Mouse (Mus musculus): Measurements from ENCODE around the gene Slc7a6os. TPM values are rescaled to one million over a fixed set of nuclear protein-coding genes. Genes with fewer than 3 reads are reported as not detected.

The Slc7a6os gene
- polyA plus RNA-seq, 1 experiment from 2014 or later: 46.2 TPM

DNA sequence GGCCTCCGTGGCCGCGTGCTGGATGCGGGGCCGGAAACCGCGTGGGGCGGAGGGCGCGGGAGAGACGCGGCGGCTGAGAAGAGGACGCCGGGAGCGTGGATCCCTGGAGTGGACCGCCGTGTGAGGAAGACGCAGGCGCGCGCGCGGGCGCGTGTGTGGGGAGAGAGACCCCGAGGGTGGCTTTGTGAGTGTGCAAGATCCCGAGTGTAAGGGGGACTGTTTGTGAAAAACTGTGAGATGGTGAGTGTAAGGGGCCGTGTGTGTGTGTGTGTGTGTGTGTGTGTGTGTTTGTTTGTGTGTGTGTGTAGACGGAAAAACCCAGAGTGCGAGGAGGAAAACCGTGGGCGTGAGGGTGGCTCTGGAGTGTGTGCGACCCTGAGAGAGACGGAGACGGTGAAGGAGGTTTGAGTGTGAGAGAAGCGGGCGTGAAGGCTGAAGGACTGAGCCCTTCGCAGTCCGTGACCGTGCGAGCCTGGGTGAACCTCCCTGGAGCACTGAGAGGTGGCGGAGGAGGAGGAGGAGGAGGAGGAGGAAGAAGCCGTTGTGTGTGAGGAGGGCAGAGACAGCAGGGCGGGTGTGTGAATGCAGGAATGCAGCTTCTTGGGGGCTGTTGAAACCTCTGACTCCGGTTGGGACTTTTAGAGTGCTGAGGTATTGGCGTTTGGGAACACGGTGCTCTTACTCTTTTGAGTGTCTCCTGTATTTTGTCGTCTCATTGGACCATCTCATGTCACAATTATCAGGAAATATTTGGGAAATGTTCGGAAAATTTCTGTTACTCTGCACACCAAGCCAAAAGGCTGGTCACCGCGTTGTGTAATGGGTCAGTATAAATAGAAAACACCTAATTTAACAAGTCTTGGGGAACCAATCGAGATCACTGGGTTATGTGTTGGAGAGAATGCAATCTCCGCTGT lies 41.5 kb downstream of the Slc7a6os start:
- H3K27me3 ChIP-seq (ENCODE audit: control insufficient read depth, insufficient read depth, low read length): no peaks in the 10 kb centered on the region
- peak overlapping the region; percentile 81 for H3K27ac ChIP-seq (ENCODE audit: low read depth, low read length)
- H3K9me3 ChIP-seq (ENCODE audit: control insufficient read depth, low read length): no peaks in the 10 kb centered on the region
- H3K4me3 ChIP-seq (ENCODE audit: low read depth, low read length): peak overlapping the region; percentile 87
- ATAC-seq (ENCODE audit: low FRiP score) (peak; percentile 79), DNase-seq (ENCODE audit: low spot score) (peak; percentile 78)
- H3K4me2 ChIP-seq (replicated peaks; ENCODE audit: low read depth, low read length): peak overlapping the region; percentile 86
- WGBS: 2% methylated on average over 53 of the region's 54 CpGs
- peaks cover 3% of the 10 kb centered on the region; the same call in 1 of the 2 replicates for H3K4me1 ChIP-seq (replicated peaks; ENCODE audit: control insufficient read depth, insufficient read depth, low read length)
- peak overlapping the region; percentile 95 for H3K9ac ChIP-seq (ENCODE audit: low read depth, low read length)
- no peaks in the 10 kb centered on the region for H3K36me3 ChIP-seq (ENCODE audit: control insufficient read depth, insufficient read depth, low read length)

DNA sequence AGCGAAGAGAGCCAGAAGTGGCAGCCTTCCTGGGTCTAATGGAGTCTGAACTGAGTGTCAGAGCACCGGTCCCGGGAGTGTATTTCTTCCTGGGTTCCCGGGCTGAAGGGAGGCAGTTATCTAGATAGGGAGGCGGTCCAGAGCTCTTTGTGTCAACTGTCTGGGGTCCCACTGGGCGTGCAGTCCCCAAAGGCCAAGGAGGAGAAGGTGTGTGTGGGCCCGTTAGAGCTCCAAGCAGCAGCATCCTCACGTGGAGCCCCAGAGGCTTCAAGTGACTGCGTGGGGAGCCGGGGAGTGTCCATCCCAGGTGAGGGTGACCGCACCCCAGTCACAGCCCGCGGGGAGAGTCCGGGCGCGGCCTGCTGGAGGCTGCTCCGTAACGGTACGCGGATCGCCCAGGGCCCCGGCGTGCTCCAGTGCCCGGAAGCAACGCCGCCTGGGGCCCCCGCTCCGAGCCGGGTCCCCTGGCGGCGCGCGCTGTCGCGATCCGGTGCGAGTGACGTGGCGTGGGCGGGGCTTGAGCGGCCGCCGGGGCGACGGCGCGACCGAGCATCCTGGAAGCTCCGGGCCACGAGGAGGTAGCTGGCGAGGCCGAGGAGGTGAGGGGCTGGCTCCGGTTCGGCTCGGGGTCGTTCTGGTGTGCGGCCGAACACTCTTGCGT lies 42.2 kb downstream of the Slc7a6os start, which contains the start of gene Slc7a6:
TSS of gene Slc7a6 (plus strand) at position 502 of the 661 bp plus-strand sequence.
- peak; percentile 90 for ATAC-seq (ENCODE audit: low FRiP score)
- H3K4me1 ChIP-seq (replicated peaks; ENCODE audit: control insufficient read depth, insufficient read depth, low read length): peaks cover 3% of the 10 kb centered on the region; the same call in 1 of the 2 replicates
- H3K9me3 ChIP-seq (ENCODE audit: control insufficient read depth, low read length): no peaks in the 10 kb centered on the region
- peak within 1 kb of the TSS; percentile 86 for H3K4me2 ChIP-seq (replicated peaks; ENCODE audit: low read depth, low read length)
- H3K4me3 ChIP-seq (ENCODE audit: low read depth, low read length): peak within 1 kb of the TSS; percentile 87
- WGBS: under 1% methylated on average over 59 of the region's 59 CpGs
- no peaks in the 10 kb centered on the region for H3K27me3 ChIP-seq (ENCODE audit: control insufficient read depth, insufficient read depth, low read length)
- no peaks in the 10 kb centered on the region for H3K36me3 ChIP-seq (ENCODE audit: control insufficient read depth, insufficient read depth, low read length)
- DNase-seq (ENCODE audit: low spot score): peak; percentile 90
- peak within 1 kb of the TSS; percentile 81 for H3K27ac ChIP-seq (ENCODE audit: low read depth, low read length)
- peak within 1 kb of the TSS; percentile 95 for H3K9ac ChIP-seq (ENCODE audit: low read depth, low read length)

- Histone ChIP-seq H3K9me3 (ENCODE audit: control insufficient read depth, low read length) (no peaks in the 10 kb centered on the region), H3K4me1 (replicated peaks; ENCODE audit: control insufficient read depth, insufficient read depth, low read length) (peaks cover 3% of the 10 kb centered on the region; the same call in 1 of the 2 replicates), H3K27ac (ENCODE audit: low read depth, low read length) (no peak overlapping the region), H3K4me3 (ENCODE audit: low read depth, low read length) (no peak overlapping the region), H3K36me3 (ENCODE audit: control insufficient read depth, insufficient read depth, low read length) (no peaks in the 10 kb centered on the region), H3K27me3 (ENCODE audit: control insufficient read depth, insufficient read depth, low read length) (no peaks in the 10 kb centered on the region), H3K9ac (ENCODE audit: low read depth, low read length) (no peak overlapping the region), H3K4me2 (replicated peaks; ENCODE audit: low read depth, low read length) (no peak overlapping the region)
- WGBS: 52% methylated on average over 4 of the region's 4 CpGs
- no peak for ATAC-seq (ENCODE audit: low FRiP score)
- peak; percentile 81 for DNase-seq (ENCODE audit: low spot score)
Measured at GRCm38 (mm10) chr8:106165460-106165859, 45.3 kb downstream of the Slc7a6os start.

- DNase-seq (ENCODE audit: low spot score): no peak
- no peaks in the 10 kb centered on the region for H3K36me3 ChIP-seq (ENCODE audit: control insufficient read depth, insufficient read depth, low read length)
Measured at GRCm38 (mm10) chr8:106163251-106163650, 47.5 kb downstream of the Slc7a6os start.

DNA sequence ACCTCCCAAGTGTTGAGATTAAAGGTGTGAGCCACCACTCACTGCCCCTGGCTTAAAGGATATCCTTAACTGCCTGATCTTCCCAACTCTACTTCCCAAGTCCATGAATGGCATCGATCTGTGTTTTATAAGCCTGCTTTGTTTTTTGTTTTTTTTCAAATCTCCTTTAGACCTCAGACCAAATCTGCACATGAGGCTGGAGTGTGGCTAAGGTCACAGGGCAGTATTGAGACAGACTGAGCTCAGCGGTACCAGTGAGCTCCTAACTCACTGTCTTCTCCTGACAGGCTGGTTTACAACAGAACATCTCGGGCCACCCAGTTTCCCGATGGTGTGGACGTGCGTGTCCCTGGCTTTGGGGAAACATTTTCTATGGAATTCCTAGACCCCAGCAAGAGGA lies 50.9 kb downstream of the Slc7a6os start:
- WGBS: 86% methylated on average over 6 of the region's 6 CpGs
- ATAC-seq (ENCODE audit: low FRiP score) (no peak), DNase-seq (ENCODE audit: low spot score) (no peak)
- H3K4me3 ChIP-seq (ENCODE audit: low read depth, low read length): no peak overlapping the region
- no peak overlapping the region for H3K27ac ChIP-seq (ENCODE audit: low read depth, low read length)
- no peaks in the 10 kb centered on the region for H3K36me3 ChIP-seq (ENCODE audit: control insufficient read depth, insufficient read depth, low read length)
- no peak overlapping the region for H3K9ac ChIP-seq (ENCODE audit: low read depth, low read length)
- no peaks in the 10 kb centered on the region for H3K4me1 ChIP-seq (replicated peaks; ENCODE audit: control insufficient read depth, insufficient read depth, low read length)
- no peaks in the 10 kb centered on the region for H3K27me3 ChIP-seq (ENCODE audit: control insufficient read depth, insufficient read depth, low read length)
- H3K9me3 ChIP-seq (ENCODE audit: control insufficient read depth, low read length): no peaks in the 10 kb centered on the region
- no peak overlapping the region for H3K4me2 ChIP-seq (replicated peaks; ENCODE audit: low read depth, low read length)

More at GRCm38 (mm10) chr8:106163251-106163650, 47.5 kb downstream of the Slc7a6os start:
- no peaks in the 10 kb centered on the region for H3K27me3 ChIP-seq (ENCODE audit: control insufficient read depth, insufficient read depth, low read length)
- no peaks in the 10 kb centered on the region for H3K9me3 ChIP-seq (ENCODE audit: control insufficient read depth, low read length)
- H3K4me1 ChIP-seq (replicated peaks; ENCODE audit: control insufficient read depth, insufficient read depth, low read length): peaks cover 3% of the 10 kb centered on the region; the same call in 1 of the 2 replicates
- H3K4me2 ChIP-seq (replicated peaks; ENCODE audit: low read depth, low read length): no peak overlapping the region
- no peak overlapping the region for H3K4me3 ChIP-seq (ENCODE audit: low read depth, low read length)
- H3K27ac ChIP-seq (ENCODE audit: low read depth, low read length): no peak overlapping the region
- 95% methylated on average over 9 of the region's 9 CpGs for WGBS
- ATAC-seq (ENCODE audit: low FRiP score): no peak
- H3K9ac ChIP-seq (ENCODE audit: low read depth, low read length): no peak overlapping the region

DNA sequence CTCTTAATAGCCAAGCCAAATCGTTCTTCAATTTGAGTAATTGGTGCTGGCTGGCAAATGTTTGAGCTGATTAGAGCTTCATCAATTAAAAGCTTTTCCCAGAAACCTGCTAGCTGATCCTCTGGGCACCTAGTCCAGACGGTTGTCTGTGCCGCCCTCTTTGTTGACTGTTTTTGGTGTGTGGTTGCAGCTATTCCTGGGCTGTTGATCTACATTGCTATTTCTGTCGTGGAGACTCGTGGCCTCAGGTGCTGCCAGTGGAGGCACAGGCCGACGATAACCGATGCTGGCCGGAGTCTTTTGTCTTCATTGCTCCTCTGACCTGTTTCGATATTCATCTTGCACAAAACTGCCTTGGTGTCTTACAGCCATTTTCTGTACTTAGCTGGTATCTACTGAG lies 52.4 kb downstream of the Slc7a6os start:
- Histone ChIP-seq H3K4me1 (replicated peaks; ENCODE audit: control insufficient read depth, insufficient read depth, low read length) (no peaks in the 10 kb centered on the region), H3K9me3 (ENCODE audit: control insufficient read depth, low read length) (no peaks in the 10 kb centered on the region), H3K4me2 (replicated peaks; ENCODE audit: low read depth, low read length) (no peak overlapping the region), H3K4me3 (ENCODE audit: low read depth, low read length) (no peak overlapping the region), H3K27me3 (ENCODE audit: control insufficient read depth, insufficient read depth, low read length) (no peaks in the 10 kb centered on the region), H3K27ac (ENCODE audit: low read depth, low read length) (no peak overlapping the region), H3K36me3 (ENCODE audit: control insufficient read depth, insufficient read depth, low read length) (no peaks in the 10 kb centered on the region), H3K9ac (ENCODE audit: low read depth, low read length) (no peak overlapping the region)
- ATAC-seq (ENCODE audit: low FRiP score) (no peak), DNase-seq (ENCODE audit: low spot score) (no peak)
- WGBS: 93% methylated on average over 10 of the region's 10 CpGs

DNA sequence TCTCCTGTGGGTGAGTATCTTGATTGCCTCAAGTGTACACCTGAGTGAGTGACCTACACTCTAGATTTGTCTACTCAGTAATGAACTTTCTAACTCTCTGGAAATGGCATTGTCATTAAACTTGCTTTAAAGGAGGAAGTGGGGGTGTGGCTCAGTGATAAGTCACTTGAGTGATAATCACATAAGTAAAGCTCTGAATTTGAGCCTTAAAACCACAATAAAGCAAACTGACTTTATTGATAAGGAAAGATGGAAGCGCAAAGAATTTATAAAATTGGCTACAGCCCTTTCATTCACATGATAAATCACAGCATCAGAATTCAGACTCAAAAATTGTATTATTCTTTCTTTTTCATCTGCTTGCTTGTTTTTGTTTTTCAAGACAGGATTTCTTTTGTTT lies 53.3 kb downstream of the Slc7a6os start:
- H3K9ac ChIP-seq (ENCODE audit: low read depth, low read length): no peak overlapping the region
- H3K4me3 ChIP-seq (ENCODE audit: low read depth, low read length): no peak overlapping the region
- ATAC-seq (ENCODE audit: low FRiP score): no peak
- H3K27me3 ChIP-seq (ENCODE audit: control insufficient read depth, insufficient read depth, low read length): no peaks in the 10 kb centered on the region
- no peaks in the 10 kb centered on the region for H3K36me3 ChIP-seq (ENCODE audit: control insufficient read depth, insufficient read depth, low read length)
- no peaks in the 10 kb centered on the region for H3K4me1 ChIP-seq (replicated peaks; ENCODE audit: control insufficient read depth, insufficient read depth, low read length)
- WGBS: 92% methylated on average over 1 of the region's 1 CpGs
- H3K4me2 ChIP-seq (replicated peaks; ENCODE audit: low read depth, low read length): no peak overlapping the region
- DNase-seq (ENCODE audit: low spot score): no peak
- no peak overlapping the region for H3K27ac ChIP-seq (ENCODE audit: low read depth, low read length)
- H3K9me3 ChIP-seq (ENCODE audit: control insufficient read depth, low read length): no peaks in the 10 kb centered on the region

DNA sequence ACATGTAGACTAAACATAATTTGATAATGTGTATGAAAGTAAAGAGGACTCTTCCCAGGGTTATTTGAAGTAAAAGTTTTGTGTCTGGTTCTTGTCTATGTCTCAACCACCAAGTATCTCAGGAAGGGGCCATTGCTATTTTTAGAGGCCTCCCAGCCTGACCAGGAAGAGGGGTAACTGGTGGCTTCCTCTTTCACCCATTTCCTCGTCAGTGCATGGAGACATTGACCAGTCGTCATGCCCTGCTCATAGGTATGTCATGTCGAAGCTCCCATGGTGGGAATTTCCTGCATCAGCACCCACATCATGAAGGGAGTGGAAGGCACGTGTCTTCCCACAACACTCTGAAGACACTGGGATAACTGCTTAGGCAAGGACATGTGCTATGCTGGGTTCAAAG lies 57.9 kb downstream of the Slc7a6os start:
- H3K27ac ChIP-seq (ENCODE audit: low read depth, low read length): no peak overlapping the region
- no peak overlapping the region for H3K9ac ChIP-seq (ENCODE audit: low read depth, low read length)
- DNase-seq (ENCODE audit: low spot score) (no peak), ATAC-seq (ENCODE audit: low FRiP score) (no peak)
- no peak overlapping the region for H3K4me3 ChIP-seq (ENCODE audit: low read depth, low read length)
- no peak overlapping the region for H3K4me2 ChIP-seq (replicated peaks; ENCODE audit: low read depth, low read length)
- H3K4me1 ChIP-seq (replicated peaks; ENCODE audit: control insufficient read depth, insufficient read depth, low read length): no peaks in the 10 kb centered on the region
- H3K27me3 ChIP-seq (ENCODE audit: control insufficient read depth, insufficient read depth, low read length): no peaks in the 10 kb centered on the region
- H3K36me3 ChIP-seq (ENCODE audit: control insufficient read depth, insufficient read depth, low read length): no peaks in the 10 kb centered on the region
- 77% methylated on average over 4 of the region's 4 CpGs for WGBS
- no peaks in the 10 kb centered on the region for H3K9me3 ChIP-seq (ENCODE audit: control insufficient read depth, low read length)
